Mouse (Mus musculus) common myeloid progenitor, adult 5-6 weeks (primary cell): ENCODE results near the gene Mrnip. TPM values are rescaled to one million over a fixed set of nuclear protein-coding genes. Genes with fewer than 3 reads are reported as not detected.
A peak's percentile ranks its signal among the peaks of the same experiment; 100 is the strongest.

ENCODE experiments used
- ATAC-seq: replicated peaks from 2 replicates; pipeline ENCODE4 v1.8.0; 2016; ENCODE audit warnings: low read depth, mild to moderate bottlenecking, moderate TSS enrichment, inconsistent platforms; ENCODE audit not compliant: poor library complexity, severe bottlenecking
- total RNA-seq: library from RNA; stranded (forward); fragments of 200-1000, 187-1606 nt; gene quantifications from 2 replicates; pipeline ENCODE4 v1.2.3, GENCODE M21; 2017

The Mrnip gene
- total RNA-seq, 1 experiment from 2014 or later: 11.9 TPM

DNA sequence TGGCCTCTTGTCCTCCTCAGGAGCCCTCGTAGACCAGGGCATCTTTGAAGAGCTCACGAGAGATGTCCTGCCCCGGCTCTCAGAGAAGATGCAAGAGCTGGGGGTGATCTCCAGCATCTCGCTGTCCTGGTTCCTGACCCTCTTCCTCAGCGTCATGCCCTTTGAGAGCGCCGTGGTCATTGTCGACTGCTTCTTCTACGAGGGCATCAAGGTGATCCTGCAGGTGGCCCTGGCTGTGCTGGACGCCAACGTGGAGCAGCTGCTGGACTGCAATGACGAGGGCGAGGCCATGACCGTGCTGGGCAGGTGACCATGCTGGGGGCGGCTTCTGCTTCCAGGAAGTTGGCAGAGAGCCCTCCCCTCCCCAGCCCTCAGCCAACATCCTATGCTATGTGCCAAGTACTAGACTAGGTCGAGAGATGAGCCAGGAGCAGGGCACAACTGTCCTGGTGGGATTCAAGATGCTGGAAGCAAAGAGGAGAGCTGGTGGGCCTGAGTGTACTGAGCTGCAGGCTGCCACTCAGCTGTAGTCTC is 17.5 kb upstream of the Mrnip start:
- no peak for ATAC-seq

DNA sequence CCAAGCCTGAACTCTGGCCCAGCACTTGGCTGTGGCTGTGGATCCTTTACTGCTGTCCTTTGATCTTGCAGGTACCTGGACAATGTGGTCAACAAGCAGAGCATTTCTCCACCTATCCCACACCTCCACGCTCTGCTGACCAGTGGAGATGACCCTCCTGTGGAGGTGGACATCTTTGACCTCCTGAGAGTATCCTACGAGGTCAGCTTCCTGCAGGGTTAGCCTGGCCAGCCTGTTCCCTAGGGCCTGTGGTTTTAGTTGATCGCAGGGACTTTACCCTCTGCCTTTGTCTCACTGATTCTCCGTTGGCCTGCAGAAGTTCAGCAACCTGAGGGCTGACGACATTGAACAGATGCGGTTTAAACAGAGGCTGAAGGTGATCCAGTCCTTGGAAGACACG is 15.9 kb upstream of the Mrnip start:
- no peak for ATAC-seq

DNA sequence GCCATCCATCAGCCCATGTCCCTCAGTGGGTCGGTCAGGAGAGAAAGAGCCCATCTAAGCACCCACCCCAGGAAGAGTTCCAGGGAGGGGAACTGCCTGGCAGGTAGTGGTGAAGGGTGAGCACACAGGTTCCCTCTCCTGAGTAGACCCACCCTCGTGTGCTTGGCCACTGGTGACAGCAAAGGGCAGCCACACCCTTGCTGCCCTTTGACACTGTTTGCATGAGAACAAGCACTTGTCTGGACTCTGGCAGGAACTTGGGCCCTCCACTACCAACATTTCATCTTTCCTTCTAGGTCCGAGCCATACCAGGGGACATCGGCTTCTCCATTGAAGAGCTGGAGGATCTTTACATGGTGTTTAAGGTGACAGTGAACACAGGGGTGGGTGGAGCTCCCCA is 14.9 kb upstream of the Mrnip start:
- ATAC-seq: no peak

DNA sequence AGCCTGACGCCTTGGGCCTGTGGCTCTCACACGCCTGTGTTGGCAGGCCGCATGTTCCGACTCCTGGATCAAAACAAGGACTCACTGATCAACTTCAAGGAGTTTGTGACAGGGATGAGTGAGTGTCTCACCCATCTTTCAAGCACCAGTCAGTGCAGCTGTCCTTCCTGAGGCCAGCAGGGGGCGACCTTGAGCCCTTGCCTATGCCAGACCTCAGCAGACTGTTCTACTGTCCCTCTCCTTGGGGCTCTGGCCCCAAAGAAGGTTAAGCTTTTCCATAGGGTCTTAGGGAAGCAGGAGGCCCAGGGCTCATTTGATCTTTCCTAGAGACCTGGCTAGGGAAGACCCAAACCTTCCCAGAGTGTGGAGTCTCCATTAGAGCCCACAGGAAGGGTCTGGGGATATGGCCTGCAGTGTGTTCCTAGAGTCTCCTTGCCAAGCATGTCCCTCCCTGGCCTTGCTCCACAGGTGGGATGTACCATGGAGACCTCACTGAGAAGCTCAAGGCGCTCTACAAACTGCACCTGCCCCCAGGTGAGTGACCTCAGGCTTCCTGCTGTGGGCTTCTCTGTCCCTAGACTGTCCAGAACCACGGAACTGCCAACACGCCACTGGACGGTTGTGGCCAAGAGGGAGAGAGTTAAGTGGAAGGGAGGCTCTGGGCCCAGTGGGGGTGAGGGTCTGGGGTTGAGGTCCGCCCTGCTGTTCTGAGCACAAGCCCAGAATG is 12.5 kb upstream of the Mrnip start:
- peak; percentile 79 for ATAC-seq

DNA sequence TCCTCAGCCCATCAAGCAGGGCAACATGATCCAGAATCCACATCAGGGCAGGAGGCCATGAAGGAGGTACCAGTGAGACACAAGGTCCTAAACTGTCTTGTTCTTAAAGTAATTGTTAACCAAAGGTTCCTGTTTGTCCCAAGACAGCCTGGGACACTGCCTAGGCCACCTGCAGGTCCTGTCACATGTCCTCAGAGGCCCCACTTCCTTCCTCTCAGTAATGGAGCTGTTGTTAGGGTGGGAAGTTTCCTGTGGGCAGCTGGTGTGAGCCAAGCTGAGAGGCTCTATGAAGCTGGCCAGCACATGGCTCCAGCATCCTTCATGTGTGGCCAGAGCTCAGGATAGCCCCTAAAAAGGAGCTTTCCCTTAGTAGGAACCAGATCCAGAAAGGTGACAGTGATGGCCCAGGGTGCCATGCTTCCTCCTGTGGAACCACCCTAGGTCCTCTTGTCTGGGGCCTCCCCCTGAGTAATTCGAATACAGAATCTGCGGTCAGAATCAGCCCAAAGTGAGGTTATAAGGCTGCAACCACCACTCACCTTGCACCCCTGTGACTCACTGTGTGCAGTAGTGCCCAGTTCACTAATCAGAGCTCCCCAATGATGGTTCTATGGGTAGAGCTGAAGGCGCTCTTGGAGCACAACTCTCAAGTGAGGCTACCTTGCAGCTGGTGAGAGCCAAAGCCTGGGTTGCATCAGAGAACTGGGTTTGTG is 11.8 kb upstream of the Mrnip start:
- peak; percentile 55 for ATAC-seq

DNA sequence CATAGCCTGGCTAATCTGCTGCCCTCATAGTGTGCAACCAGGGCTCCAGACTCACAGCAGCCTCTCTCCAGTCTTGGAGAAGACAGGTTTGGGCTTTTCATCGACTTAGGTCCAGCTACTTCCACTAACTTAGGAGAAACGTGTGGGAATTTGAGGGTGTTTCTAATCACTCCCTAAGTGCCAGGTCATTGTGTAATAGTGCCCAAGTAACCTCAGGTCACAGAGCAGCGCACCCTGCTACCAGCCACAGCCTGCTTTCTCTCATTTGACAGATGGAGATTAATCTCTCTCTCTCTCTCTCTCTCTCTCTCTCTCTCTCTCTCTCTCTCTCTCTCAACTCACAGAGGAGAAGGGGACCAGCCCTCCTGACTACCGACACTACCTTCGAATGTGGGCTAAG is 5.9 kb upstream of the Mrnip start:
- no peak for ATAC-seq

DNA sequence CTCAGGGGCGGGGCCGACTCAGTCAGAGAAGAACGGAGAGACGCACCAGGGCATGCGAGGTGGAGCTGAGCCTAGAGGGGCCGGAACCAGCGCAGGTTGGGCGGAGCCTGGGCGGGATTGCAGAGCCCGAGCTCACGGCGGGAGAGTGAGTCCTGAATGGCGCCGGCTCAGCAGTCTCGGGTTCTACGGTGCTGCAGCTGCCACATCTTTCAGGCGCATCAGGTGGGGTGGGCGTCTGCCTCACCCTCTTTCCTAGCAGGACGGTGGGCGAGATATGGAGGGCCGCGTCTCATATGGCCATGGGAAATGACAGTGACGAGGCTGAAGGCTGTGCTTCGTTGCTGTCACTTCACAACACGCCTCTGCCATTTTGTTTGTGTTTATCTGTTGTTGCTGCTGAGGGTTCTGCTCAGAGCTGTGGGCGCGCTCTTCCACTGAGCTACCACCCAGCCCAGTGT is 515 bp downstream of the Mrnip start:
- peak; percentile 100 for ATAC-seq

DNA sequence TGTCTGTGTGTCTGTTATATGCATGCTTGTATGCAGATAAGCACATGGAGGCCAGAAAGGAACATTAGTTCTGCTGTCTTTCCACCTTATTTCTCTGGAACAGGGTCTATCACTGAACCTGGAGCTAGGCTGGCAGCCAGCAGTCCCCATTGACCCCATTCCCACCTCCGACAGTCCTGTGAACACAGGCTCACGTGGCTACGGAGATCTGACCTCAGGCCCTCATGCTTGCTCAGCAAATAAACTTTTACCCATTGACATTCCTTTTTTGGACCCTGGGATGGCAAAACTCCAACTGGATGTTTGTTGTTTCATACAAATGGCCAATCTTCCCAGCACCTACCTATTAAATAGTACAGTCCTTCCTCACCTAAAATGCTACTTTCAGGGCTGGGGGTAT is 2.1 kb downstream of the Mrnip start:
- ATAC-seq: no peak

DNA sequence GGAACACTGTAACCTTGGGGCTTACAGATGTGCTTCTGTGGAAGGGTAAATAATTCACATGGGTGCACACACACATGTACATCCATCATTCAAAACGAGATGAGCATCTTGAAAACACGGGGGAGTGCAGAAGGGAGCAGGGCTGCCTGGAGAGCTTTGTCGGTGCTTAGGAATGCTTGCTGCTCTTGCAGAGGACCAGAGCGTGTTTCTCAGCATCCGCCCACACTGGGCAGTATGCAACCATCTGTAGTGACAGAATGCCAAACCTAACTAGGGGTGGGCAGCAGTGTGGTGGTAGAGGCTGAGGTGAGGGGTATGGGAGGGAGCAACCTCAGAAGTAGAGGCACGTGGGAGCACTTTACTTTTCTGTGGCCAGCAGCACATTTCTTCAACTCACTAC is 2.9 kb downstream of the Mrnip start:
- ATAC-seq: no peak

DNA sequence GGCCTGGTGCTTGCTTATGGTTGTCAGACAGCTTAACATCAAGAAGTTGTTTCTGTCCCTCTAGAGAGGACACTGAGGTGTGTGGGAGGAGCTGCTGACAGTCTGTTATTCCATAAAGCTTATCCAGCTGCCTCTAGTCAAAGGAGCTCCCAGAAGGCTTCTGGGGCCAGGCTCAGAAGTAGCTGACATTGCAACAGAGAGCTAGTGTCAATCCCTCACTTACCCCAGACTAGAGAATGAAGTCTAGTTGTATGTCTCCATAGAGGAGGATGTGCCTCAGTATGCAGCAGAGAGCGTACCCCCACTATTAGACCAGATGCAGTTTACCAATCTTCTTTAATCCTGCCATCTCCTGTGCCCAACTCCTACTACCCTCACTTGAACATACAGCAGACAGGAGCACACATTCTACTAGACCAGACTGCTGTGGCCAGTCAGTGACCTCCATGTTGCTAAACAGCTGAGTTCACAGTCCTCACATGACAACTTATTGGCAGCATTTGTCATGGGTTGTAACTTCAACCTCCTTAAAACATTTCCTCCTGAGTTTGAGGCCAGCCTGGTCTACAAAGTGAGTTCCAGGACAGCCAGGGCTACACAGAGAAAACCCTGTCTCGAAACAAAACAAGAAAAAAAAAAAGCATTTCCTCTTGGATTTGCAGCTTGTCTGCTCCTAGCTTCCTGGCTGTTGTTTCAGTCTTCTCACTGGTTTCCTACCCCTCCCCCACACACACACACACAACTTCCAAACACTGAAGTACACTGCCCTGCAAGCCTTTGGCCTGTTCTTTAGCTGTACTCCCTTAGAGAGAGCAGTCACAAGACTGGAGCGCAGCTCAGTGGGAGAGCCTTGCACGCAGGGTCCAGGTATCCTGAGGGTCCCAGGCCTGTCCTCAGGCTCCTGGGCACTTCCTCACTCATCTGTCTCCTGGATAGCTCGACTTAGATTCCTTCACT is 4.6 kb downstream of the Mrnip start:
- no peak for ATAC-seq

DNA sequence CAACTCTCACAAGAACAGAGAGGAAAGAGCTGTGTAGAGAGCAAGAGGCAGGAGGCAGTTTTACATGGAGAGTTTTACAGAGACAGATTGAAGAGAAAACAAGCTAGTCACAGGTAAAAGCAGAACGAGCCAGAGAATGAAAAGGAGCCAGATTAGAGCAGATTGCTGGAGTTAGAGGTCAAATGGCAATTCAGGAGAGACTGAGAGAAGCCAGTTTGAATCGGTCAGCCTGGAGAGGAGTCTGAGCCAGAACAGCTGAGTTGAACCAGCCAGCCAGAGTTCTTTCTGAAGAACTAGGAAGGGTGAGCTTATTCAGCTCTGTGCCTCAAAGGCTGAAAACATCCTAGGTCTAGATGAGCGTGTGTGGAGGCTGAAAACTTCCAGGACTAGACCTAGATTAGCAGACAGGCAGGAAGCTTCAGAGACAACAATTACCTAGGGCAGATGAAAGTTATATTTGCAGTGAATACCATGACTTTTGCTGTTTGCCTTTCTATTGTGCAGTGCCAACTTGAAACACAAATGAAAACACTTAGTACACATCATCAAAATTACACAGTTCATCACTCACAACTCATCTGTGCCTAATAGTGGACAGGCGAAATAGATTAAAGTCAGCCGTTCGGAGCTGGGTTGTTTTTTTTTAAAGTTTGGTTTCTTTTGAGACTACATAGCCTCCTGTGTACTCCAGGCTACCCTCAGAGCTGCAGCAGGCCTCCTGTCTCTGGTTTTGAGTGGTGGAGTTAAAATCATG is 6.4 kb downstream of the Mrnip start:
- no peak for ATAC-seq

DNA sequence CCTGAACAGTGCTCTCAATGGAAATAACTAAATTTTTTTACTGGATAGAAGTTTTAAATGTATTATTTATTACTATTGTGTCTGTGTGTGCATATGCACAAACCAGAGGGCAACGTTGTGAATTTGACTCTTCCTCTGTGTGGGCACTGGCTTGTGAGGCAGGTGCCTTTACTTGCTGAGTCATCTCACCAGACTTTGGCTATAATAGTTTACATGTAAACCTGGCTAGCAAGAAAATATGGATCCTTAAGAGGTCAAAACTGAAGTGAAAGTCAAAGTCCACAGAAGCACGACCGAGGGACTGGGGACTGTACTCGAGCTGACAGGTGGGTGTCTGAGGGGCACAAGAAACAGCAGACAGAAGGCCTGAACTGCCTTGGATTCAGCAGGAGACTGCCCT is 8.5 kb downstream of the Mrnip start:
- no peak for ATAC-seq

DNA sequence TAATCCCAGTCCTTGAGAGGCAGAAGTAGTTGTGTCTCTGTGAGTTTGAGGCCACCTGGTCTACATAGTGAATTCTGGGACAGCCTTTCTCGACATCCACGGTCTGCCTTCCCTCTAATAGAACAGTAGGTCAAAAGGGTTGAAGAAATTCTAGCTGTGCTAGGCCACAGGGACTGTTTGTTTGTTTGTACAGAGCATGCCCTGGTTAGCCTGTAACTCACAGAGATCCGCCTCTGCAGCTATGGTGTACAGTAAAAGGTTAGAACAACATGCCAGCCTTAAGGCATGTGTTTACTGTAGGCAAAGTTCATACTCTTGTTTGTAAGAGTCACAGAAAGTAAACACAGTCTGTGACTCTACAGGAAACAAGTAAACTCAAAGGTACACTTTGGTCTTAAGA is 10.5 kb downstream of the Mrnip start:
- ATAC-seq: no peak

DNA sequence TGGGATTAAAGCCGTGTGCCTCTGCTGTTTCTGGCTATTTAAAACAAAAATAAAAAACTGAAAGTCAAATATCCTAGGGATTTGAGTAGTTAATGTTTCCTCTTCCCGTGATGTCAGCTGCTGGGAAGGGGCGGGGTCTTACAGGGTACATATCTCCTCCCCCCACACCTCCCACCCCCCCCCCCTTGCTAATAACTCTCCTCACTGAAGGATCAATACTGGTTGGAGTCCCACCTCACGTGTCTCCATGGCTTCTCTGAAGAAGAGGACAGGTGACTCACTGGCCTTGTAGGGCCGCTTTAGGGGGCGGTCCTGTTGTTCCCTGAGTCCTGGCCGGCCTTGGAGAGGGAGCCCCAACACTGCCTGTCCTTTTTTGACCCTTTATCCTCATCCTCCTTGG is 14.4 kb downstream of the Mrnip start:
- ATAC-seq: no peak

DNA sequence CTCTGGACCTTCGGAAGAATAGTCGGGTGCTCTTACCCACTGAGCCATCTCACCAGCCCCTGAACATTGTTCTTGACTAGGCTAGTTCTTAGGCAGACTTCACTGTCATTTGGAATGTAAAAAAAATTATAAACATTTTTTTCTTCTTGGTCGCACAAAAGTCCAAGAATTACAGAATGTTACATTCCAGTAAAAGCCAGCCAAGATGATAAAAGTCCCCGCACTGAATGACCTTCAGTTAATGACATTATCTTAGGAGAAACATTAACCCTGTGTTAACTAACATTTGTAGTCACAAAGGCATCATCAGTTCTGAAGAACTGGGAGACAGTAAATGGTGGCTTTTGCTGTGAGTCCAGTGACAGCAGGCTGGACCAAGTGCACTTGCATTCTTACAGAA is 16.1 kb downstream of the Mrnip start:
- ATAC-seq: no peak

DNA sequence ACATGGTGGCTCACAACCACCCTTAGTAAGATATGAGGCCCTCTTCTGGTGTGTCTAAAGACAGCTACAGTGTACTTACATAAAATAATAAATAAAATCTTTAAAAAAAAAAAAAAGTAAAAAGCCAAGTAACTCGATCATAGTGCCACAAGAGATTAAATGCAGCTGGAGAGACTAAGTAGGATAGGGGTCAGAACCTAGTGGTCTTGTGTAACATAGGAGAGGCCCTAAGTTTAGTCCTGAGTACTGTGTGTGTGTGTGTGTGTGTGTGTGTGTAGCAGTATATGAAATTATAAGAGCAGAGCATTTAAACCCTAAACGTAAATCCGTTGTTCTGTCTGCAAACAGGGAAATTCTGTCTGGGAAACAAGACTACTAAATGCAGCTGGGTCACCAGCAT is 18.0 kb downstream of the Mrnip start:
- no peak for ATAC-seq

DNA sequence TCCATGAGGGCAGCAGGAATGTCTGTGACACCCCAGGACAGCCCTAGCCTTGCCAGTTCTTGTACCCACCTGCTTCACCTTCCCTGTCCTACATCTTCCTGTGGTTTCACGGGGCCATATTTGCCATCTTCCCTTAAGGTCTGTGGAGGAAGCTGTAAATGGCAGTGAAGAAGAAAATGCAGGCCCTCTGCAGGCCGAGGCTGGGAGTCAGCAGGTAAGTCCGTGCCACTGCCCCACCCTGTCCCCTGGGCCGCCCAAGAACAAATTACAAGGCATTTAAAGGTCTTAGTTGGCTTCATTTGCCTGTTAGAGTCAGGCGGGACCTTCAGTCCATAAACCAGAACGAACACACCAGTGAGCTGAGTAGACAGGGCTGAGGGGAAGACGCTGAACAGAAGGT is 19.8 kb downstream of the Mrnip start:
- ATAC-seq: no peak

DNA sequence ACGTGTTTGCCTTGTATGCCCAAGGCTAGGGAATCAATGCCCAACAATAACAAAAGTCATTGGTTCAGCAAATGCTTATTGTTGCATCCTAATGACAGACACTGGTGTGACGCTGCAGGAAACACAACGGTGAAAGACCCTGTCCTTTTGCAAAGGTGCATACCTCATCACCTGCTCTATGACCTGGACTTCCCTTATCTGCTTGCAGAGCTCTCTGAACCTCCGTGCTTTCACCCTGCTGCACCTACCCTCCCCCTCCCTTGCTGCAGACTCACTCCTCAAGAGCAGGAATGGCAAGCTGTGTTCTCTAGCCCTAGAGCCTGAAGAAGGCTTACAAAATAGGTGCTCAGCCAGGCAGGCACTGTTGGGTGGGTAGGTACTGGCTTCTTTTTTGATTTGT is 20.5 kb downstream of the Mrnip start:
- ATAC-seq: no peak

DNA sequence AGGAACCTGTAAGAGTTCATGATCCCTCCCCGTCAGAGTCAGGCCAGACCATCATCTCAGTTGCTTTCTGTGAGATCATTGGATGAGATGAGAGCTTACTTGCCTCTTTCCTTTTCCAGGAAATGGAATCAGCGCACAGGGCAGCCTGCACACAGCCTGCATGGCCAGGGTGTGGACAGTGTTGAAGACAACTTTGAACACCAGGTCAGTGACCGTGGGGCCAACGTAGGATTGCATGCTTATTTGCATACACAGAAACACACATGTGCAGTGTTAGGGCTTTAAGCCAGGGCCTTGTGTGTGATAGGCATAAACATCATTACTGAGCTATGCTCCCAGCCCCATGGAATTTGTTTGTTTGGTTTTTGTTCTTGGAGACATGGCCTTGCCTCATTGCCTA is 23.3 kb downstream of the Mrnip start:
- no peak for ATAC-seq
